Mouse (Mus musculus) ES-Bruce4 (cell line): ENCODE data around the gene Pira2.
"Not testable (repeated sequence)": the region's sequence is repeated elsewhere in the genome, so short reads cannot be mapped to it uniquely, and the experiment has no call there.

Experiments
- CTCF ChIP-seq: IDR thresholded peaks from one replicate; pipeline ENCODE4 v1.8.1; 2011; ENCODE audit warnings: low read depth, low read length
- EP300 ChIP-seq: IDR thresholded peaks from 2 replicates; pipeline ENCODE4 v1.6.1; 2011; ENCODE audit warnings: low read depth, low read length; ENCODE audit not compliant: insufficient read depth
- POLR2A ChIP-seq: IDR thresholded peaks from one replicate; pipeline ENCODE4 v1.8.1; 2011; ENCODE audit warnings: low read length; ENCODE audit not compliant: insufficient read depth

DNA sequence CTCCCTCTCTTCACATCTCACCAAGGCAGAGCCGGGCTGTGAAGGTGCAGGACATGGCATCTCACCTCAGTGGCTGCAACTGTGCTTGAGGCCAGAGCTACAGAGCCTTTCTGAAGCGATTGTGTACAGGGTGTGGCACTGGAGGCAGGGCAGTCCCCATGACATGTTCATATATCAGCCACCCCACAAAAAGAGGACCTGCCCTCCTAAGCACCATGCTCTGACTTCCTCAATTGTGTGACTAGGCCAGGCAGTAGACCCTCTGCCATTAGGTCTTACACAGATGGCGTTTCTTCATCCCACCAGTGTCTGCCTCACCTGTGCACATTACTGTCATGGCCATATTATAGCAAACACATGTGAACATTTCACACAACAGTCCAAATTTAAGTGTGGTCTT, 44.9 kb downstream of the Pira2 start:
- TF ChIP-seq CTCF, POLR2A, EP300: not testable (repeated sequence)
